ENCODE assay signal across 10 mouse cellular contexts in genomic region chr5:150079866-150080797, GRCm38 (mm10). TPM values are rescaled to one million over a fixed set of nuclear protein-coding genes. Genes with fewer than 3 reads are reported as not detected.
DNase-seq lines count a peak whose midpoint lies in the region; ATAC-seq and TF ChIP-seq lines count a peak whose summit lies in the region.
"Had no signal": no experiment of that assay in that cellular context is flagged by ENCODE, and none has a peak within 500 bp of the region (broad histone marks: within the 10 kb centered on the region; RNA-seq: fewer than 3 reads in every experiment).

No protein-coding gene starts in this region.

- no peaks in the 10 kb centered on the region for H3K9me3 ChIP-seq in kidney, postnatal 0 days (replicated peaks; ENCODE audit: low read length)
- H3K9me3 ChIP-seq in forebrain, embryonic 10.5 days: no peaks in the 10 kb centered on the region
- H3K9me3 ChIP-seq in liver, embryonic 12.5 days (replicated peaks): no peaks in the 10 kb centered on the region
- H3K9me3 ChIP-seq: liver, embryonic 13.5 days had no signal

- H3K27me3 ChIP-seq in kidney, postnatal 0 days (ENCODE audit: insufficient read depth, low read length): no peaks in the 10 kb centered on the region
- H3K27me3 ChIP-seq in forebrain, embryonic 10.5 days (ENCODE audit: poor library complexity, severe bottlenecking): no peaks in the 10 kb centered on the region
- H3K27me3 ChIP-seq in liver, embryonic 12.5 days (replicated peaks): no peaks in the 10 kb centered on the region
- H3K27me3 ChIP-seq: liver, embryonic 13.5 days had no signal

- H3K4me3 ChIP-seq in kidney, postnatal 0 days (replicated peaks; ENCODE audit: low read depth, low read length): no peak overlapping the region
- H3K4me3 ChIP-seq in forebrain, embryonic 10.5 days: peak overlapping the region; percentile 36
- no peak overlapping the region for H3K4me3 ChIP-seq in liver, embryonic 12.5 days
- H3K4me3 ChIP-seq: erythroblast, embryonic 14.5 days; liver, embryonic 13.5 days had no signal

- no peak overlapping the region for H3K27ac ChIP-seq in kidney, postnatal 0 days
- peak overlapping the region; percentile 85 for H3K27ac ChIP-seq in forebrain, embryonic 10.5 days
- H3K27ac ChIP-seq in liver, embryonic 12.5 days: no peak overlapping the region
- H3K27ac ChIP-seq: liver, embryonic 13.5 days had no signal

- peak; percentile 72 for DNase-seq in kidney, postnatal 0 days (ENCODE audit: low spot score)
- DNase-seq in kidney, adult 9 months: no peak
- DNase-seq in forebrain, embryonic 10.5 days (ENCODE audit: extremely low spot score, low spot score): peak; percentile 55
- peak; percentile 48 for DNase-seq in retina, embryonic 14.5 days (ENCODE audit: low spot score)
- no peak for DNase-seq in gastrocnemius, postnatal 14 days
- no peak for DNase-seq in c-Kit-positive CD71-positive TER-119-positive erythroid progenitor cells, embryonic 14.5 days (ENCODE audit: low spot score)
- DNase-seq in layer of hippocampus, adult 9-10 months (ENCODE audit: low spot score): no peak
- DNase-seq: liver, embryonic 13.5 days had no signal

- intact Hi-C loops in gastrocnemius, postnatal 14 days (cut with DNase I; ENCODE audit: low total_unique reads): no loop called here

- H3K4me2 ChIP-seq in kidney, postnatal 0 days (ENCODE audit: low read length): peak overlapping the region; percentile 32
- H3K4me2 ChIP-seq in liver, embryonic 12.5 days: peak overlapping the region; percentile 27
- H3K4me2 ChIP-seq: liver, embryonic 13.5 days had no signal

- no peaks in the 10 kb centered on the region for H3K4me1 ChIP-seq in kidney, postnatal 0 days (replicated peaks; ENCODE audit: insufficient read depth, low read length)
- peaks cover 19% of the 10 kb centered on the region for H3K4me1 ChIP-seq in forebrain, embryonic 10.5 days
- H3K4me1 ChIP-seq in liver, embryonic 12.5 days: no peaks in the 10 kb centered on the region
- H3K4me1 ChIP-seq: liver, embryonic 13.5 days had no signal

- WGBS in kidney, postnatal 0 days: 29% methylated on average over 12 of the region's 12 CpGs
- WGBS in forebrain, embryonic 10.5 days: 16% methylated on average over 12 of the region's 12 CpGs
- 34% methylated on average over 12 of the region's 12 CpGs for WGBS in liver, embryonic 12.5 days (ENCODE audit: insufficient replicate concordance)

- H3K9ac ChIP-seq in kidney, postnatal 0 days (ENCODE audit: low read depth, low read length): no peak overlapping the region
- no peak overlapping the region for H3K9ac ChIP-seq in liver, embryonic 12.5 days
- H3K9ac ChIP-seq: liver, embryonic 13.5 days had no signal

- TF ChIP-seq CTCF in kidney, postnatal 0 days (IDR thresholded peaks at IDR 0.05; ENCODE audit: low read depth): no peak

- H3K36me3 ChIP-seq in kidney, postnatal 0 days (ENCODE audit: insufficient read depth, low read length): no peaks in the 10 kb centered on the region
- H3K36me3 ChIP-seq in forebrain, embryonic 10.5 days (replicated peaks): no peaks in the 10 kb centered on the region
- no peaks in the 10 kb centered on the region for H3K36me3 ChIP-seq in liver, embryonic 12.5 days
- H3K36me3 ChIP-seq: liver, embryonic 13.5 days had no signal

- peak; percentile 78 for ATAC-seq in kidney, postnatal 0 days (replicated peaks; ENCODE audit: low FRiP score, low read depth)
- ATAC-seq in liver, embryonic 12.5 days: 0 out of 2 replicates have a peak, but pooled peaks have one; percentile 32

RNA-seq across cellular contexts. Expression of gene Fry, which starts 38.3 kb away (rescaled TPM):
- 8.5 and 9.6 TPM in 2 replicates for polyA plus RNA-seq in kidney, postnatal 0 days (2015; fragmentation: Nextera tagmentation; extraction: Ambion mirVana)
- polyA plus RNA-seq in forebrain, embryonic 10.5 days (2016; fragmentation: Nextera tagmentation; extraction: Ambion mirVana): 2.3 and 4.3 TPM in 2 replicates
- 4.0 and 4.1 TPM in 2 replicates for polyA plus RNA-seq in liver, embryonic 12.5 days (2016; fragmentation: Nextera tagmentation; extraction: Ambion mirVana)
- total RNA-seq in gastrocnemius, postnatal 14 days (2021): 10 to 100 TPM; 74.1 to 86.7 TPM

Comparison
In these comparisons a context has a peak if more than half of its experiments do, and no peak if none do; other contexts are left out.
1. DNase-seq: peak in kidney, postnatal 0 days (single experiment), forebrain, embryonic 10.5 days (single experiment) and retina, embryonic 14.5 days (single experiment); none in kidney, adult 9 months (single experiment), gastrocnemius, postnatal 14 days (single experiment), c-Kit-positive CD71-positive TER-119-positive erythroid progenitor cells, embryonic 14.5 days (single experiment) and layer of hippocampus, adult 9-10 months (single experiment).